Mouse (Mus musculus) layer of hippocampus, adult 8-10 months (tissue): Measurements from ENCODE around the gene Trp53. TPM values are rescaled to one million over a fixed set of nuclear protein-coding genes. Genes with fewer than 3 reads are reported as not detected.
"Not testable (repeated sequence)": the region's sequence is repeated elsewhere in the genome, so short reads cannot be mapped to it uniquely, and the experiment has no call there.

ENCODE experiments used
- DNase-seq, 2 experiments: peaks; one replicate each; pipeline ENCODE4 v3.0.0; 2022; ENCODE audit warnings: low spot score in 2 of 2
- total RNA-seq, 4 experiments: library from RNA; stranded (reverse); gene quantifications; 2 replicates each; pipeline ENCODE4 v1.2.4; 2022

Gene Trp53
- 10 to 100 TPM; 27.7 to 36.7 (median 33.7) TPM for total RNA-seq

- DNase-seq: peak; percentile 88 to 92
Observed at GRCm38 (mm10) chr11:69580091-69580514, at the start of gene Trp53, which contains the start of gene Wrap53. TSS of gene Trp53 (plus strand) at chr11:69580359. TSS of gene Wrap53 (minus strand) at chr11:69580255.

DNA sequence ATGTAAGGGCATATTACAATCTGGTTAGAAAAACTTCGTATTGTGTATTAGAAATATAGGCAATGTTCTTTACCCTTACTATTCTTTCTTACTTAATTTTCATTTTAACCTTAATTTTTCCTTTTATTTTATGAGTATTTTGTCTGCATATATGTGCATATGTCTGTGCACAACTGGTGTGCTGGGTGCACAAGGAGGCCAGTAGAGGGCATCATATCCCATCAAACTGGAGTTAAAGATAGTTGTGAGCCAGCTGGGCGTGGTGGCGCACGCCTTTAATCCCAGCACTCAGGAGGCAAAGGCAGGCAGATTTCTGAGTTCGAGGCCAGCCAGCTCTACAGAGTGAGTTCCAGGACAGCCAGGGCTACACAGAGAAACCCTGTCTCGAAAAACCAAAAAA is 49.4 kb upstream of the Trp53 start:
- DNase-seq: not testable (repeated sequence)

- no peak for DNase-seq
Observed at GRCm38 (mm10) chr11:69532480-69533150, 47.5 kb upstream of the Trp53 start.

GRCm38 (mm10) chr11:69534990-69535389 is 45.2 kb upstream of the Trp53 start:
- no peak for DNase-seq

- no peak for DNase-seq
Observed at GRCm38 (mm10) chr11:69540700-69541099, 39.5 kb upstream of the Trp53 start.

DNA sequence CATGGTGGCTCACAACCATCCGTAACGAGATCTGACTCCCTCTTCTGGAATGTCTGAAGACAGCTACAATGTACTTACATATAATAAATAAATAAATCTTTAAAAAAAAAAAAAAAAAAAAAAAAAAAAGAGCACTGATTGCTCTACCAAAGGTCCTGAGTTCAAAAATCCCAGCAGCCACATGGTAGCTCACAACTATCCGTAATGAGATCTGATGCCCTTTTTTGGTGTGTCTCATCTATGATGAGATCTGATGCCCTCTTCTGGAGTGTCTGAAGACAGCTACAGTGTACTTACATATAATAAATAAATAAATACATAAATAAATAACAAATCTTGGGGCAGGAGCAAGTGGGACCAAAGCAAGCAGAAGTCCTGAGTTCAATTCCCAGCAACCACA is 38.4 kb upstream of the Trp53 start:
- not testable (repeated sequence) for DNase-seq

DNA sequence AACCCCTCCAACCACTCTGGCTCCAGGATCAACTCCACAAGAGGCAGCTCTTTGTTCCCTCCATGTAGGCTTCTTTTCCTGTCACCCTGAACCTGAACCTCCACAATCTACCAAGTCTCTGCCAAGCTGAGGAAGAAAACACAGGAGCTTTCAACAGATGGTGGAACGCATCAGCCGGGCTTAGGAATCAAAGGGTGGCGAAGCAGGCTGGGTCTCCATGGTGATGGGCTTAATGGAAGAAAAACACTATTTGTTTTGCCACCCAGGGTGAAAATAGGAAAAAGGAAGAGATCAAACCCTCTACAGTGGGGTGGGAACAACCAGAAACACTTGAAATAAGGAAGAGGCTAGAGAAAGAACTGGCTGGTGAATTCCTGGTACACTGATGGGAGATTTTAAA is 36.6 kb upstream of the Trp53 start:
- no peak for DNase-seq

DNA sequence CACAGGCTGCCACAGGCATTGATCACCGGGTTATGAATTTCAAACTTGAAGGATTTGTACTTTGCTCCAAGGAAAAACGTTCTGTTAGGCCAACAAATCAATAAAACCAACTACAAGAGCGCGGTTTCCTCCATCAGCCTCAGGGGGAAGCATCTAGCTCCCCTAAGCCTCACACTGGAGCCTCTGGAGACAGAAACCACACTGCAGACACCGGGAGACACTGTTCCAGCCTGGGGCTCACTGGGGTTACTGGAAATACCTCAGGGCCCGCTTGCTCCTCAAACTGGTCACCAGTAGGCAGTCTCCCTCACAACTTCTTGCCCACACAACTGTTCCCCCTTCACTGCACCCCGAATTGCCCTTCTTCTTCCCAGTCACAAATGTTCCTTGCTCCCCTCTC is 34.2 kb upstream of the Trp53 start:
- no peak for DNase-seq

GRCm38 (mm10) chr11:69546423-69547053 is 33.6 kb upstream of the Trp53 start:
- DNase-seq: peak; percentile 63 to 74

DNA sequence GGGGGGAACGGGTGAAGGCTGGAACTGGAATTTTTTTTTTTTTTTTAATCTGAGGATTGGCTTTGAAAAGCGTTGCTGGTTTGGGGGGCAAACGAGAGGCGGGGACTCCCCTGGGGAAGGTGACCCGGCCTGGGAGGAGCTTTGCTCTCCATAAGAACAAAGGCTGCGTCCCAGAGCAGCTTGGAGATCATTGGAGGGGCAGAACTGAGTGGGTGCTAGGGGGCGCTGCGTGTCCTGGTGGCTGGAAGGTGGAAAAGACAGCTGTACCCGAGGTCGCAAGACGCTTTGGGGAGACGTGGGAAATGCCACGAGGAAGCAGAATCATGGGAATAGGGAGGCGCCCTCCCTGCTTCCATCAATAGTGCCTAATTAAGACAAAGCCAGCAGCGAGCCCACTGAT is 33.1 kb upstream of the Trp53 start:
- no peak for DNase-seq

DNA sequence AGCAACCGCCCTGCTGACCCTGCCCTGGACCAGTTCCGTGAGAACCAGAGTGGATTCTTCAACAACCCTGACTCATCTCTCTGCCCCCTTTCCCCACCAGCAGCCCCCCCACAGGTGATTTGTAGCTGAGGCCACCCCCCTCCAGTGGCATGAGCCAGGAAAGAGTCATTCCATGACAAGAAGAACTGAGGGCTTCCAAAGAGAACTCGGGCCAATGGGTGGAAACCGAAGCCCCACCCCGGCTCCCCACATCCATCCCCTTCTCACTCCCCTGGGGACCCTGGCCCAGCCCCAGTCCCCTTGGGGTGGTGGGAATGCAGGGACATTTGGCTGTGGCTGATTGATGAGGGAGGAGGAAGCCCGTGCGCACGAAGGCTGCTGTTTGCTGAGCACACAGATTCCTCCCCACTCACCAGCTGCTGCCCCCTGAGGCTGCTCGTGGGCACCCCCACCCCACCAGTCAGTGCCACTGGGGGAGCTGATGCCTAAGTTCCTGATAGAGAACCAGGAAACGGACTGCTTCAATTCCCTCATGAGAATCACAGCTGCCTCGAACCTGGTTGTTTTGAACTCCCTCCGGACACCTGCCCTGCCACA is 31.0 kb upstream of the Trp53 start, which contains the start of gene Dnah2:
Gene Dnah2, minus strand, starts transcription at position 51 of the 597 bp plus-strand sequence.
- no peak for DNase-seq

DNA sequence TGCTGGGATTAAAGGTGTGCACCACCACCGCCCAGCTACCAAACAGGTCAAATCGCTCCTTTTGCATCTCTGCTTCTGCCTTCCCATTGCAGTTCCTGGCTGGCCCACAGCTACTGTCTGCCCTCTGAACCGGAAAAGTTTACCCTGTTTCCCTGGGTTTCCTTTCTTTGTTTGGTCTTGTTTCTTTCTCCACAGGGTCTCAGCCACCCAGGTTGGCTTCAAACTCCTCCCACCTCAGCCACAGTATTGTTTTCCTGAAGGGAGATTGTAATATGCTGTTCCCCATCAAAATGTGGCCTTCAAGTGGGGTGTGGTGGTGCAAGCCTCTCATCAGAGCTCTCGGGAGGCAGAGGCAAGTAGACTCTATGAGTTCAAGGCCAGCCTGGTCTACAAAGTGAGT is 28.8 kb upstream of the Trp53 start:
- DNase-seq: no peak

DNA sequence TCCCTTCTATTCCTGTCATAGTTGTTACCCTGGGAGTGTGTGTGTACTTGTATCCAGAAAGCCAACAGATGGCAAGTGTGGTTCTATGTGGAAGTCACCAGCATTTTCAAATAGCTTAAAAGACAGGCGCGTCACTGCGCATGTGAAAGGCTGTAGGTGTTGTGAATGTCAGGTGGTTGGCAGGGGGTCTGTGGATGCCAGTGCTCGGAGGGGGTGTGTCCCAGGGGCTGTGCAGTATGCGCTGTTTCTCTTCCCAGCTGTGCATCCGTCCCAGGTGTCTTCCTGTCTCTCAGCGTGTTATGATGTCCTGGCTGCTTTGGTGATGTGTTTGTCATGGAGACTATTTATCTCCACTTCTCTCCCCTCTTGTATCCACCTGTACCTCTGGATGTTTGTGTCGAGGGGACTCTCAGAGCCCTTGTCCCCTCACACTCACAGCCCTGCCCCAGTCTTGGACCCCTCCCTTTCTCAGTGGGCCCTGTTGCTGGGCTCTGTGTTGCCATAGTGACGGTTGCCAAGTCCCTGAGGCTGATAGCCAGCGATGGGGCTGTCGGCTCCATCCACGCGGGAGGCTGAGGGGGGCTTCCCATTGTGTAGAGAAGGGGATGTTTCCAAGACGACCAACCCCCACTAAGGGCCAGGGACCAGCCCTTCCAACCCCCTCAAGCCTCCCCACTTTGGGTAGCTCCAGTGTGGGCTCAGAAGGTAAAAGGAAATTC is 27.4 kb upstream of the Trp53 start:
- DNase-seq: peak in 1 of 2 experiments; percentile 72

GRCm38 (mm10) chr11:69553341-69553721 is 26.8 kb upstream of the Trp53 start:
- no peak for DNase-seq

DNA sequence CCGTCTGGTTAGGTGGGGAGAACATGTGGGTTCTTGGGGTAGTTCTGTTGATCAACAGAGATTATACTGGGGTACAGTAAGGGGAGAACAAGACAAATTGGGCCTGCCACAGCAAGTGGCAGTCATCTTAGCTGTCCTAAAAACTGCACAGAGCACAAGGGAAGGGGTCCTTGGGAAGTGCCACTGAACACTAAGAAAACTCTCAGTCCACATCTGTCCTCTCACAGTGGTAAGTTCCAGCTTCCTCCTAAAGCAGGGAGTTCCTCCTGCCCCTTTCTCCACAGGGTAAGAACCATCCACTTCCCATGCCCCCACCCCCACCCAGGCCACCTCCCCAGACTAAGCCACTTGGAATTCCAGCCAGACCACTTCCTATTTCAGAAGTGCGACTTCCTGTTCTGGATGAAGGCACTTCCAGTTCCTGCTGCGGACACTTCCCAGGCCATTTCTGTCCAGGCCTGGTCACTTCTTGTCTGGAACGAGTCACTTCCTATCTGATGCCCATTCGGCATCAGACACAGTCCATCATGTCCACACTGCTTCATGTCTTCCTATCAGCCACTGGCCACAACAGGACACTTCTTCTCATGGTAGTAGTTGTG is 25.5 kb upstream of the Trp53 start:
- DNase-seq: no peak

DNA sequence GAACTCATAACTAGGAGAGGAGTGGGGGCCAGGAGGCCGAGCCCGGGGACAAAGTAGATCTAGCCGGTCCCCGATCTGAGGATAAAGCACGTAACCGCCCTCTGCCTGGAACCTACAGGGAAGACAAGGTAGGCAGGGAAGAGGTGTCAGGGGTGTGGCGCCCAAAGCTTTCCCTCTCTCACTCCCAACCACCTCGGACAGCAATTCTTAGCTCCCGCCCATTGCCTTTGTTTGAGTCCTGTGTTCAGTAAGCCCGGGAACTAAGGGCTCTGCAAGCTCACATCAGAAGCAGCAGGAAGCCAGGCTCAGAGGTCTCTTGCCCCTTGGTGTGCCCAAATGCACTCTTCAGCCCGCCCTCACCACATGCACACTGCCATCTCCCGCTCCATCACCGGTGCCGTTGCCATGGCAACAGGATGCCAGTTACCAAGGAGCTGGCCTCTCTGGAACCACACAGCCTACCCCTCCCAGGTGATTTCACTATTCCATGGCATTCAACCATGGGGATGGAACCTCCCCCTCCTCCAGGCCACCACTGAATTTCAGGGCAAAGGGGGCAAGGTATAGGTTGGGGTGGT is 22.7 kb upstream of the Trp53 start:
- peak in 1 of 2 experiments; percentile 59 for DNase-seq

- no peak for DNase-seq
Observed at GRCm38 (mm10) chr11:69558756-69559155, 21.4 kb upstream of the Trp53 start.

- DNase-seq: no peak
Observed at GRCm38 (mm10) chr11:69559183-69559582, 21.0 kb upstream of the Trp53 start.

GRCm38 (mm10) chr11:69559851-69560765 is 20.1 kb upstream of the Trp53 start, which contains the start of gene Efnb3:
TSS of gene Efnb3 (minus strand) at chr11:69560205.
- peak in 1 of 2 experiments; percentile 57 for DNase-seq
